Mouse (Mus musculus): ENCODE results near the gene Fam189b.
"Not testable (repeated sequence)": the region's sequence is repeated elsewhere in the genome, so short reads cannot be mapped to it uniquely, and the experiment has no call there.

Fam189b gene

DNA sequence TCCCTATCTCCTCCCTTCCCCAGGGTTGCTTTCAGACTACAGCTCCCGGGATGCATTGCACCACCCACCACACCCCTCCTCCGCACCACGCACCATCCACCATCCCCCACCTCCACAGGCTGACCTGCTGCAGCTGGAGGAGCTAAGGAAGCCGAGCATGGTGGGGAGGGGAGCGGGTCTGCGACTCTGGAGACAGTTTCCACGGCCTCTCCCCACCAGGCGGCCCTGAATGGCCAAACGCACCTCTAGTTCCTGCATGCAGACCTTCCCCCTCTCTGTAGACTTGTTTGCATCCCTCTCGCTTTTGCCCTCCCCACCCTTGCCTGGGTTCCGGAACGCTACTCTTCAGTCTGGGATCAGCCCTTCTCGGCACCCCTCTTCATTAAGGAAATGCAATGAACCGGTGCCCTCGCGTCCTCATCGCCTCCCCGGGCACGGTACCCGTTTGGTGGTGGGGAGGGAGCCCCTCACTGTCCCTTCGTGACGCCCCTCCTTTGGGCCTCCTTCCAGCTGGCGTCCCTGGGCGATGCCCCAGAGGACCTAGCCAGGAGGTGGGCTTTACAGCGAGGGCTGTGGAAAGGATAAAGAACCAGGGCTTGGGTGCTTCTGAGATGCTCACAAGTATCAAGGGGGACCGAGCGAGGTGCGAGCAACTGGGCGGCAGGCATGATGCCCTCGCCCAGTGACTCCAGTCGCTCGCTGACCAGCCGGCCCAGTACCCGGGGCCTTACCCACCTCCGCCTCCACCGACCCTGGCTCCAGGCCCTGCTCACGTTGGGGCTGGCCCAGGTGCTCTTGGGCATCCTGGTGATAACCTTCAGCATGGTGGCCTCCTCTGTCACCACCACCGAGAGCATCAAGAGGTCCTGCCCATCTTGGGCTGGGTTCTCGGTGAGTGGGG, at the start of gene Fam189b:
Gene Fam189b (plus strand): TSS at position 86 of the 901 bp plus-strand sequence.
- peak; percentile 76 for DNase-seq (ENCODE audit: low spot score)

DNA sequence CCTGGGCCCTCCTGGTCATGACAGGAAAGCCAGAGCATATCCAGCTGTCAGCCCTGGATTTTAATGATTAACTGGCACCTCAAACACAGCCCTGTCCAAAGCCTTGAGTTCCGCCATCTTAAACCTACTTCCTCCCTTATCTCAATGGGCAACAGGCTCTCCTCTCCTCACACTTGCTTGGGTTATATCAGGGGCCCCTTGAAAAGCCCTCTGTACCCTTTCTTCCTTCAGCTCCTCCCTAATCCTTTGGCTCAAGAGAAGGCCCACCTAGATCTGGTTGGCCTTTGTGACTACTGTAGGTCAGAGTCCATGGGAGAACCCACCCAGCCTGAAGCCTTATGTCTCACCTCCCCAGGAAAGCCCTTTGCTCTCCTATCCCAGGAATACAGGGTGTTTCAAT, 49.2 kb upstream of the Fam189b start:
- no peak for DNase-seq (ENCODE audit: low spot score)

DNA sequence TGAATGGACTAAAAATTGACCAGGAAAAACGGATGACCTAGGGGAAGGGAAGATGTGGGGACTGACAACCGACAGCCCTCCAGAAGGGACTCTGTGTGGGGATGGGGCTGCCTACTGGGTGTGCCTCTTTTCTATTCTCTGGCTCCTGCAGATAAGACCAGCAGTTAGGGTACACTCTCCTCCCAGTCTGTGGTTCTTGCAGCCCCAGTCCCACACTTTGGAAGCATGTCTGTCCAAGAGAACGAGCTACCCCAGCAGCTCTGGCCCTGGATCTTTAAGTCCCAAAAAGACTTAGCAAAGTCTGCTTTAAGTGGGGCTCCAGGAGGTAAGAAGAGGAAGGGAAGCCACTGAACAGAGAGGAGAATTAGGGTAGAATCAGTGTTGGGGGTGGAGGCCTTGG, 47.0 kb upstream of the Fam189b start, which contains the start of gene Pklr:
Gene Pklr (plus strand): TSS at position 185 of the 400 bp plus-strand sequence.
- no peak for DNase-seq (ENCODE audit: low spot score)

DNA sequence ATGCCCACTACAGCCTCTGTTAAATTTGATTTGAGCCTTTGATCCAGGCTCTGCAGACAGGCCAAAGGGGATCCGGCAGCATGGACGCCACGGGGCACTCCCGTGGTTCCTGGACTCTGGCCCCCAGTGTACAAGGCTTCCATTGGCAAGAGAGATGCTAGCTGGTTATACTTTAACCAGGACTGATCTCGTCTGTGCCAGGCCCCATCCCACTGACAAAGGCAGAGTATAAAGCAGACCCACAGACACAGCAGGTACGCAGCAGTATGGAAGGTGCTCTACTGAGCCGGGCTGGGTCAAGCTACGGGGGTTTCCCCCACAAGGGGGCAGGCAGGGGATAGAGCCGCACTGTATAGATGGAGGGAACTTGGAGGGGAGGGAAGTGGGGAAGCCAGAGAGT, 46.6 kb upstream of the Fam189b start:
- DNase-seq (ENCODE audit: low spot score), result no peak

DNA sequence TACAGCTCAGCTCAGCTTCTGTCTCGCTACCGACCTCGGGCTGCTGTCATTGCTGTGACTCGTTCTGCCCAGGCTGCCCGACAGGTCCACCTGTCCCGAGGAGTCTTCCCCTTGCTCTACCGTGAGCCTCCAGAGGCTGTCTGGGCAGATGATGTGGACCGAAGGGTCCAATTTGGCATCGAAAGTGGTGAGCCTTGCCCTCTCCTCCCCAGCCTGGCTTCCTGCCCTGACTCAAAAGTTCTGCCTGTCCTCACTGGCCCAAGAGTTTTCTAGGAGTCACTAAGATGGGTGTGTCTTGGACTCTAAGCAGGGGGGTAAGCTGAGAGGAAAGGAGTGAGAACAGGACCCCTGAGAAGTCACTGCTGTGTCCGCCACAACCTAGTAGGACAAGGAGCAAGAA, 38.1 kb upstream of the Fam189b start:
- DNase-seq (ENCODE audit: low spot score), result no peak

DNA sequence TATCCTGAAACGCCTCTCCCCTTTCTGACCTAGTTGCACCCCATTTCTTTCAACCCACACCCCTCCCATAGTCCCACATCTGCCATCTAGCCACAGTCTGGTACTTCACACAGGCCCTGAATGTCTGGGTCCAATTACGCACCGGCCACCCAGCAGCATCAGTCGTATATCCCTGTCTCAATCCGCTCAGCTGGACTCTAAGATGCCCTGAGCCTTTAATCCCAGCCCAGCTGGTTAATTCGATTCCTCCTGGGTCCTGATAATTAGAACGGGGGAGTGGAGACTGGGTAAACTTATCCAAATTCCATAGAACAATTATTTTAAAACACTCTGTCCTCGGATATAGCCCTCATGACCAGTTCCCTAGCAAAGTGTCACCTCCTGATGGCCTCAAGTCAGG, 37.4 kb upstream of the Fam189b start:
- DNase-seq (ENCODE audit: low spot score), result no peak

DNA sequence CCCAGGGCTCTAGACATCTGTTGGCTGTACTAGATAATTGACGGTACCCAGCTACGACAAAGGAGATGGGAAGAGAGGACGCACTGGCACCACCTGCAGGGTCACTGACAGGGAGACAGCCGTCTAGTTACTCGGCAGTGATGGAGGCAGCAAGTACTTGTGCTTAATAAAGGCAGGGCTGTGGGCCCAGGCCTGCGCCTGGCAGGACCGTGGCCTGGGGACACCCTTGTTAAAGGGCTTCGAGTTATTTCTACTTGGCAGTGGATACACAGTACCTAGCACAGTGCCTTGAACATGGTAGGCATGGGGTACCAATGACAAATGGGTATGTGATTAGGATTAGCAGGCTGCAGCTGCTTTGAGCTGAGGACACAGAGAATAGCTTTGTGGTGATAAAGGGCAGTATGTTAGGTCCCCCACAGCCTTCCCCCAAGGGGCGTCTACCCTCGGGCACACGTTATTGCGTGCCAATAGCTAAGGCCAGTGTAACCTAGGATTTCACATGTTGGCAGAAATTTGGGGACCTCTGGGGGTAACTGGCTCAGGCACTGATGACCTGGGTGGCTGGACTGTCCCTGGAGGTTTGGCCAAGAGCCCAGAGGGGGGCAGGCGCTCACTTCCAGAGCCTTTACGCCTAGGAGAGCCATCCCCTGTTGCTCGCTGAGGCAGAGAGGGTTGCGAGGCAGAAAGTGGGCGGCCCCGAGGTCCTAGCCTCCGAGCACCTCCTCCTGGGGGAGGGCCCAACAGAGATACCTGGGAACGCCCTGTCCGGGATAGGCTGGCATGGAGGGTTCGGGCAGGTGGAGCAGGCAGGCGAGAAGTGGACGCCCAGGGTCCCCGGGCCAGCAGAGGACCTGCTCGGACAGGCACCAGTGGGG, 35.6 kb upstream of the Fam189b start:
- DNase-seq (ENCODE audit: low spot score), result no peak

DNA sequence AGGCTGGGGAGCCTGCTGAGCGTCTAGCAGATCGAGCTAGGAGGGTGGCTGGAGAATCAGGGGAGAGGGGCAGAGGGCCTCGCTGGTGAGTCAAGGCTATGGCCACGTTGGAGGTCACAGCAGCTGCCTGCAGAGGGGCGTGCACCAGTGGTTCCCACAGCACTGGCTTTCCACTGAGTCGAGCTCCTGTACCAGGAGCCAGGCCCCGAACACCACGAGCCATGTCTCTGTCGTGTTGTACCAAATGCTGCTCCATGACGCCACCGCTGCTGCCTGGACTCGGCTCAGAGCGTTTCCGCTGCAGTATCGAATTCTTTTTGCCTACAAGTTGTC, 35.0 kb upstream of the Fam189b start:
- DNase-seq (ENCODE audit: low spot score), result no peak

DNA sequence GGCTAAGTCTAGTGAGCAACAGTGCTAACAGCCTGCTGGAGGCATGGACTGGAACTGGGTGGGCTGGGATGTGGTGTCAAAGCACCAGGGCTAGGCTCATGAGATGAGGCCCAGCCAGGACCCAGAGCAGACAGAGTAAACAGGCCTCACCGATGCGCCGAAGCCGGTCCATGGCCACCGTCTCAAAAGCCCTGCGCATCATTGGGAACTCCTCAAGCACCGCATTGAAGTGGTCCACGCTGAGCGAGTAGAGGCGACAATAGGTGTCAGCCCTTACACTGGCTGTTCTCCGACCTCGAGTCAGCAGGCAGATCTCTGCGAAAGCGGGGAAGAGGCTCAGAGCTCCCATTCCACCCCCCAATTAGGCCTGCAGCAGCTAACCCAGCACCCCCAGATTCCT, 34.4 kb upstream of the Fam189b start:
- no peak for DNase-seq (ENCODE audit: low spot score)

DNA sequence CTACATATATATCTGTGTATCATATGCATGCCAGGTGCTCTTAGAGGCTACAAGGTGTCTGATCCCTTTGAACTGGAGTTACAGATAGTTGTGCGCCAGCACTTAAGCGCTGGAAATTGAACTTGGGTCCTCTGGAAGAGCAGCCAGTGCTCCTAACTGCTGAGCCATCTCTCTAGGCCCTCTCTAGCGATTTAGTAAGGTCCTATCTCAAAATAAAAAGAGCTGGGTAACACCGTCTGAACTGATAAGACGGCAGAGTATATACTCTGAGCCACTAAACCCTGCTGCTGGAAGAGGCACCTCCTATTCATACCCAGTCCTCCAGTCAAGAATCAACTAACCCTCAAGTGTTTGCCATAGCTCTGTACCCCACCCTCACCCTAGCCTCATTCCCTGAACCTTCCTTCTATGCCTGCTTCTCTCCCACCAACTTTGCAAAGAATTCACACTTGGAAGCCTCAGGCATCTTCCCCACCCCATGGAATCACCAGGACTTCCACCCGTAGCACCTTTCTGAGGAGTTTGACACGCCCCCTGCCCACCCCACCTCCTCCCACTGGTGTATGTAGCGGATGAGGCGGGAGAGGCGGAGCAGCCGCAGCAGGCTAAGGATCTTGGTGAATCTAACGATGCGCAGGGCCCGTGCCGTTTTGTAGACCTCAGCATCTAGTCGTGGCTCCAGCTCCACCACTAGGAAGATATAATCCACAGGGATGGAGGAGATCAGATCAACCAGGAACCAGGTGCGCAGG, 30.7 kb upstream of the Fam189b start:
- no peak for DNase-seq (ENCODE audit: low spot score)

DNA sequence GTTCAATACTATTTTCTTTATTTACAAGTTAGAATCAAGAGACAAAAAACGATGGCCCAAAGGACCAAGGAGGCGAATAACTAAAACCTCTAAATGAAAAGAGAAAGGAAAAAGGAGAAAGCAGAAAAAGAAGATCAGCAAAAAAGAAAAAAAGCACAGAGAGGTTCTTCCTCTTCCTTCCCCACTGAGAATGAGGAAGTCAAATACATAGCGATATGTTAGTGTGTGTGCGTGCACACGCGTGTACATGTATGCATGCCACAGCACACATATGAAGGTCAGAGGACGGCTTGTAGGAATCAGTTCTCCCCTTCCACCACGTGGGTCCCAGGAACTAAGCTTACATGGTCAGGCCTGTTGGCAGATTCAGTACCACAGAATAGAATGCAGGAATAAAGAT, 26.0 kb upstream of the Fam189b start:
- DNase-seq (ENCODE audit: low spot score), result no peak

DNA sequence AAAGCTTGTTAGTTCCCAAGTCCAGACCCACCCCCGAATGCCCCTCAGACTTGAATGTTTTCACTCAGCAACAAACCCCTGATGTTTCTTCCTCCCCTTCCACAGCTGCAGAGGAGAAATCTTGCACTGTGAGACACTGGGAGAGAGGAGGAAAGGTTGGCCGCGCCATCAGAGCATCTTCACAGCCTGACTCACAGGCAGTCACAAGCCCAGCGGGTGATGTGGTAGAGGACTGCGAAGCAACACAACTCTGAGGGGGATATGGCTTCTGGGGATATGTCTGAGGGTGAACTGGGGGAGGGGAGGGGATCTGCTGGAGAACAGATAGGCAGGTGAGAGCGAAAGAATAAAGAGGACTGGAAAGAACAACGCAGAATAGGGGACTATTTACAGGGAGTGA, 24.3 kb upstream of the Fam189b start:
- no peak for DNase-seq (ENCODE audit: low spot score)

DNA sequence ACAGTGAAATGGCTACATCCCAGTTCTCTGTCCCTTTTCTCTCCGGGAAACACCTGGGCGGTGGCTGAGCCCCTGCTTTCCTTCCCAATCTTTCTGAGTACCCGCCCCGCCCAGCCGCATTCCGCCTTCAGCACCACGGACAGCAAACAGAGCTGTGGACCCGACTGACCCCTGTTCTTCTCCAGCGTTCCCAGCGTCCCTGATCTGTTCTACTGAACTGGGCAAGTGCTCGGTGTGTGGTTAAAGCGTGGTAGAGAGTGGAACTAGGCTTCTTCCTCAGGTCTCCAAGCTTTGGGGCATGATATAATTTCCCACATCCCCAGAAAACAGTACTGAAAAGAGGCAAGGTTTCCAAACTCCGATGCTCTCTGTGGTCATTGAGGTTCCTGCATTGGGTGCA, 23.7 kb upstream of the Fam189b start:
- DNase-seq (ENCODE audit: low spot score), result no peak

DNA sequence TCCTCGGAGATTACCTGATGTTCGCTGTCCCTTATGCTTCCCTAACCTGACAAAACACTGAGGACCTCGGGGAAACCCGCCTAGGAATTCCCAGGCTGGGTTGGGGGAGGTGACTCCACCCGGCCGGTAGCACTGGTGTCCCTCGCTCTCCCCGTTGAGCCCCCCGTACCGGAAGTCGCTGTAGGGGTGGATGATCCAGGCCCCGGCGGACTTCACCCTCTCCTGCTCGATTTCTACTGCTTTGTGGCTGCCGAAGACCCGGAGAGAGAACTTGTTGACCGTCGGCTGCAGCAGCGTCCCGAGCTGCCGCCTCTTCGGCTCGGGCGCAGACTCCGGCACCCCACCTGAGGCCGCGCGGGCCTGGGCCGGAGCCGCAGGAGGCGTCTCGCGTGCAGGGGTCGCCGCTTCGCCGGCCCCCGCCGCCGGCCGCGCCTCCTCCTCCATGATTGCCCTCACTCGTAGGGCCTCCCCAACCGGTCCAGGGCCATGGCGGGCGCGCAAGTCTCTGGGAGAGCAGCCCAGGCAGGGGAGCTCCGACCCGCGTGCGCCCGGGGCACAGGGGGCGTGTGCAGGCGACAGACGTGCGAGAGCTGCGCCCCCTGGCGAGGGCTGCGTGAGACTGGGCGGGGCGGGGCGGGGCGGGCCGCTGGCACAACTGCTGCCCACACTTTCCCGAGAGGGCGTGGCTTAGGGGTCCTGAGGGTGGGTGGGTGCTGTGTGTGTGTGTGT, 23.2 kb upstream of the Fam189b start, which contains the start of gene Hcn3:
Gene Hcn3 (minus strand): TSS at position 581 of the 729 bp plus-strand sequence.
- no peak for DNase-seq (ENCODE audit: low spot score)

DNA sequence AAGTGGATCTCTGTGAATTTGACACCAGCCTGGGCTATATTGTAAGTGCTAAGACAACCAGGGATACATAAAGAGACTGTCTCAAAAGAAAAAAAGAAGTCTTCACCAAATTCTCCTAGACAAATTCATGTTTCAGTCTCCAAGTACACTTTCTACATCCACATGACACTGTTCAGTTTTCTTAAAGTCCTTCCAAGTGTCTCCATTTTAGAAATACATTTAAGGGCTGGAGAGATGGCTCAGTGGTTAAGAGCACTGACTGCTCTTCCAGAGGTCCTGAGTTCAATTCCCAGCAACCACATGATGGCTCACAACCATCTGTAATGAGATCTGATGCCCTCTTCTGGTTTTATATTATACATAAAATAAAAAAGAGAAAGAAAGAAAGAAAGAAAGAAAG, 21.7 kb upstream of the Fam189b start:
- not testable (repeated sequence) for DNase-seq (ENCODE audit: low spot score)

DNA sequence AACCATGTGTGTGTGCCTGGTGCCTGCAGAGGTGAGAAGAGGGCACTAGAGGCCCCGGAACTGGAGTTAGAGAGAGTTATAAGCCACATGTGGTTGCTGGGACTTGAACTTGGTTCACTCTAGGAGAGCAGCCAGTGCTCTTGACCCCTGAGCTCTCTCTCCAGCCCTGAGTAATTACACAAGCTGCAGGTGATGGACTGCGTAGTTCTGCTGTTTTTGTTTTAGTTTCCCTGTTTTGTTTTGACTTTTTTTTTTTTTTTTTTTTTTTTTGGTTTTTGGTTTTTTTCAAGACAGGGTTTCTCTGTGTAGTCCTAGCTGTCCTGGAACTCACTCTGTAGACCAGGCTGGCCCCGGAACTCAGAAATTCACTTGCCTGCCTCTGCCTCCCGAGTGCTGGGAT, 21.2 kb upstream of the Fam189b start:
- DNase-seq (ENCODE audit: low spot score), result no peak

DNA sequence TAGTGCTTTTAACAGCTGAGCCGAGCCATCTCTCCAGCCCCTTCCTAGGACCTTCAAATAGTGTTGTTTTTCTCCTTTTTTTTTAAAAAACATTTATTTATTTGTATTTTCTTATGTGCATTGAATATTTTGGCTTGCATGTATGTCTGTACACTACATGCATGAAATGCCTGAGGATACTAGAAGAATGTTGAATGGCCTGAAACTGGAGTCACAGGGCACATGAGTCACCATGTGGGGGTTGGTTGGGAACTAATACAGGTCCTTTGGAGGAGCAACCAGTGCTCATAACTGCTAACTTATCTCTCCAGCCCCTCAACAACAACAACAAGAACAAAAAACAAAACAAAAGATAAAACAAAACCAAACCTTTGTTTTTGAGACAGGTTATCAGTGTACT, 19.8 kb upstream of the Fam189b start:
- no peak for DNase-seq (ENCODE audit: low spot score)

DNA sequence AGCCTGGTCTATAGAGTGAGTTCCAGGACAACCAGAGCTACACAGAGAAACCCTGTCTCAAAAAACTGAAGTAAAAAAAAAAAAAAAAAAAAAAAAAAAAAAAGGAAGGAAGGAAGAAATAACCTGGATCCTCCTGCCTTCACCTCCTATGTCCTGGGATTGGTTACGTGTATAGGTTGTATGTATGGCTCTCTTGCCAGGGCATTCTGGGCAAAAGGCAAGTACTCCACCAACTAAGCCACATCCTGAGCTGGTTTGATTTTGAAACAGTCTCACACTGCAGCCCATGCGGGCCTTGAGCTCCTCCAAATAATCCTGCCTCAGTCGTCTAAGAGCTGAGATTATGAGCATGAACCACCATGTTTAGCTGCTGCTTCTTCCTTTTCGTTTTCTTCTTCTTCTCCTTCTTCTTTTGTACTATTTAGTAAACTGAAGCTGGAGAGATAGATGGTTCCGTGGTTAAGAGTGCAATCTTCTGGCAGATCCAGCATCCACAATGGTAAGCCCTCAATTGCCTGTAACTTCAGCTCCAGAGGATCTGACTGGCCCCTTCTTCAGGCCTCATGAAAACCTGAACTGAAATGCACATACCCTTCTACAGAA, 19.2 kb upstream of the Fam189b start:
- DNase-seq (ENCODE audit: low spot score), result no peak

DNA sequence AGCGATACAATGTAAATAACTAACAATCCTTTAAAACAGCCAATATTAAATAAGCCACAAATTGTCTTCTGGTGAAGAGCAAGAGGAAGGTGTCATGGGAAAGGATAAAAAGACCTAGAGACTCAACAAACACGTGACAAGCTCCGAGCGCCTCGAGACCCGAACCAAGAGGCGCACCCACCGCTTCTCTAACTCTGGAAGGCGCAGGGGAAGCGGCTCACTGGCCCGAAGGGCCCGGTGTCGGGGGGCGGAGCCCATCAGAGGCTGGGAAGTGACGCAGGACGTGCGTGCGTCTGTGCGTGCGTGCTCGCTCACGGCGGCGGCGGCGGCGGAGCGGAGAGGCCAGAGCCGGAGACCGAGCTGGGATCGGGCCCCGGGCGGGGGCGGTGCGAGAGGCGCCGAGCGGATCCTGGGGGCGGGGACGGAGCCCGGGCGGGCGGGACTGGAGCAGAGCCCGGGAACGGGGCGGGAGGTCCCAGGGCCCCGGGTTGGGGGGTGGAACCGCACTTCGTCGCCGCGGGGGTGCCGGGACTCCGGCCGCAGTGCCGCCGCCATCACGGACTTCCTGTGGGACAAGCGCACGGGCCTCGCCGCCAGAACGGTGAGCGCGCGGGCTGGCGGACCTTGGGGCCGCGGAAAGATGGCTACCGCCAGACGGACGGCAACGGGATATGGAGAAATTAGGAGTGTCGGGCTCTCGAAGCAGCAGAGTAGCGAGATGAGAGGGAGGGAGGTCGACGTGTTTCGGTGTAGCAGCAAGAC, 18.3 kb upstream of the Fam189b start, which contains the start of gene Clk2:
Gene Clk2 (plus strand): TSS at position 290 of the 762 bp plus-strand sequence.
- peak; percentile 71 for DNase-seq (ENCODE audit: low spot score)

DNA sequence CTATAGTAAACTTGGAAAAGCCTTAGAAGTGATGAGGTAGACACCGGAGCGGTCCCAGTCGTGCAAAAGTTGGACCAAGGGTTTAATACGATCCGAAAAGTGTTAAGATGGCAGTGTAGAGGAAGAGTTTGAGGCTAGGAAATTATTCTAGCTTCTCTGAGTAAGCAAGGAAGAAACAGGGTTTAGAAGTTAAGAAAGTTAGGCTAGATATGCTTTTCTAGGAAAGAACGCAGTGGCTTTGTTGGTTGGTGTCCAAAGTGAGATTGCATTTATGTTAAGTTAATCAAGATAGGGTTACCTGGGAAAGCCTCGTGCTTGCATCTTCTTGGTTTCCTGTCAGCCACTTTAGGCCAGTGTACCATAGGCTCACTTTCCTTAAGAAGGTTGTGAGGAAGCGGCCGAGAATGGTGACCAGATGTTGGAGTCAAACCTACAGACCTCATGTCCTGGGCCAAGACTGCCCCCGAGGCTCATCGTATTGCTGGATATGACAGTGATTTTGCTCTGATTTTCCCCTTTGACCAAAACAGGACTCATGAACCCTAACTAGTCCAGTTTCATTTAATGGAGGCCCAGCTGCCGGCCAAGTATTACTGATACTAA, 17.6 kb upstream of the Fam189b start:
- DNase-seq (ENCODE audit: low spot score), result no peak

Data from layer of hippocampus, adult 9-10 months (tissue).